Mouse (Mus musculus) neural tube, postnatal 0 days (tissue): ENCODE measurements around the gene Kdm4c. TPM values are rescaled to one million over a fixed set of nuclear protein-coding genes. Genes with fewer than 3 reads are reported as not detected.

Experiments
- polyA plus RNA-seq: library from polyadenylated mRNA; unstranded; fragments of >200 nt; fragmentation: Nextera tagmentation; extraction: Ambion mirVana; gene quantifications from 2 replicates; pipeline ENCODE4 v1.2.1, GENCODE M21; 2015

Kdm4c gene
- 10.2 and 11.1 TPM in 2 replicates for polyA plus RNA-seq

GRCm38 (mm10) chr4:74242176-74242575 is at the start of gene Kdm4c:
TSS of gene Kdm4c (plus strand) at chr4:74242497.

Other genes starting within 250 kb of the Kdm4c start
- 27.1 and 27.6 TPM in 2 replicates for gene Frmd3, start 229.1 kb upstream of the Kdm4c start, polyA plus RNA-seq